Mouse (Mus musculus) midbrain, embryonic 16.5 days (tissue): ENCODE results near the gene Slc9b2. TPM values are rescaled to one million over a fixed set of nuclear protein-coding genes. Genes with fewer than 3 reads are reported as not detected.

Source experiments
- ATAC-seq: fragments of 200-750 bp; cut with Nextera tagmentation; 2 replicates; pipeline ENCODE4 v1.8.0; 2017; ENCODE audit warnings: moderate TSS enrichment
- H3K27ac ChIP-seq: fragments of 300-500 bp; sonication (generic); 2 replicates; pipeline ENCODE4 v1.5.1; 2014; ENCODE audit warnings: mild to moderate bottlenecking, low read length, mixed read lengths
- H3K27me3 ChIP-seq: fragments of 300-500 bp; sonication (generic); 2 replicates; pipeline ENCODE4 v1.6.1; 2014; ENCODE audit warnings: low read depth, low read length, mixed read lengths; ENCODE audit not compliant: control insufficient read depth, insufficient read depth
- H3K36me3 ChIP-seq: fragments of 300-500 bp; sonication (generic); 2 replicates; pipeline ENCODE4 v1.6.1; 2014; ENCODE audit warnings: mild to moderate bottlenecking, low read length, moderate library complexity, mixed read lengths; ENCODE audit not compliant: control insufficient read depth, insufficient read depth
- H3K4me1 ChIP-seq: fragments of 300-500 bp; sonication (generic); 2 replicates; pipeline ENCODE4 v1.6.1; 2014; ENCODE audit warnings: mild to moderate bottlenecking, low read length, mixed read lengths; ENCODE audit not compliant: control insufficient read depth, insufficient read depth
- H3K4me2 ChIP-seq: fragments of 300-500 bp; sonication (generic); 2 replicates; pipeline ENCODE4 v1.6.1; 2014; ENCODE audit warnings: mild to moderate bottlenecking, low read length, mixed read lengths
- H3K4me3 ChIP-seq: fragments of 300-500 bp; sonication (generic); 2 replicates; pipeline ENCODE4 v1.5.1; 2014; ENCODE audit warnings: low read depth, mild to moderate bottlenecking, low read length, moderate library complexity, mixed read lengths
- H3K9ac ChIP-seq: fragments of 300-500 bp; sonication (generic); 2 replicates; pipeline ENCODE4 v1.6.1; 2014; ENCODE audit warnings: low read depth, low read length, mixed read lengths
- H3K9me3 ChIP-seq: fragments of 300-500 bp; sonication (generic); replicated peaks from 2 replicates; pipeline ENCODE4 v1.6.1; 2014; ENCODE audit warnings: mild to moderate bottlenecking, low read length, mixed read lengths; ENCODE audit not compliant: control insufficient read depth, poor library complexity, severe bottlenecking
- WGBS: fragments of 180-500 bp; shearing (Covaris S2); extraction: QIAGEN DNeasy Blood & Tissue Kit; methylation state at CpG from one replicate; pipeline ENCODE4 v1.1.7; 2014; 5-methylcytosine and 5-hydroxymethylcytosine counted together
- polyA plus RNA-seq: library from polyadenylated mRNA; unstranded; fragments of >200 nt; fragmentation: Nextera tagmentation; extraction: Ambion mirVana; gene quantifications from 2 replicates; pipeline ENCODE4 v1.2.1, GENCODE M21; 2015

Slc9b2 gene
- polyA plus RNA-seq, 1 experiment from 2014 or later = 2.9 TPM

DNA sequence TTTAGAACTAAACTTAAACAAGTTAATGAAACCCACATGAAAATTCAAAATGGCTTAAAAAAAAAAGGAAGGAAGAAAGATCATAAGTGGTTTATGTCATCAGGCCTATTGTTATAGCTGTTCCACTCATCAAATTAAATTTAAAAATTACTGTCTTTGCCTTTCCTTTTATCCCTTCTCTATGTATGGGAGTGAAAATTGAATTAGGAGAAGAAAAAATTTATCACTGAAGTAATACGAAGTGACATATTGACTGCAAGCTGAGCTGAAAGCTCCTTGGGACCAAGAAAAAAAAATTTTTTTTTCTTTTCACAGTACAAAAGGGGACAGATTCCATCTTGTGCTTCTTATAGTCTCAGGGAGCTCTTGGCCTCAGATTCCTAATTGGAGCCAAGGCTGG is 11.9 kb upstream of the Slc9b2 start:
- Histone ChIP-seq H3K4me2 (no peak overlapping the region), H3K27me3 (no peaks in the 10 kb centered on the region), H3K36me3 (no peaks in the 10 kb centered on the region), H3K27ac (no peak overlapping the region), H3K4me1 (peaks cover 4% of the 10 kb centered on the region; the same call in 1 of the 2 replicates), H3K9ac (no peak overlapping the region), H3K4me3 (no peak overlapping the region), H3K9me3 (no peaks in the 10 kb centered on the region)
- ATAC-seq = no peak
- WGBS = 67% methylated on average over 1 of the region's 1 CpGs

GRCm38 (mm10) chr3:135298560-135298959 is 8.9 kb upstream of the Slc9b2 start:
- no peak overlapping the region for H3K4me2 ChIP-seq
- no peak overlapping the region for H3K27ac ChIP-seq
- no peak for ATAC-seq
- no peaks in the 10 kb centered on the region for H3K36me3 ChIP-seq
- WGBS = 88% methylated on average over 3 of the region's 3 CpGs
- no peak overlapping the region for H3K9ac ChIP-seq
- H3K4me3 ChIP-seq = no peak overlapping the region
- no peaks in the 10 kb centered on the region for H3K9me3 ChIP-seq
- peaks cover 3% of the 10 kb centered on the region; the same call in 1 of the 2 replicates for H3K4me1 ChIP-seq
- no peaks in the 10 kb centered on the region for H3K27me3 ChIP-seq

GRCm38 (mm10) chr3:135300081-135300480 is 7.4 kb upstream of the Slc9b2 start:
- WGBS = 56% methylated on average over 6 of the region's 6 CpGs
- no peaks in the 10 kb centered on the region for H3K9me3 ChIP-seq

DNA sequence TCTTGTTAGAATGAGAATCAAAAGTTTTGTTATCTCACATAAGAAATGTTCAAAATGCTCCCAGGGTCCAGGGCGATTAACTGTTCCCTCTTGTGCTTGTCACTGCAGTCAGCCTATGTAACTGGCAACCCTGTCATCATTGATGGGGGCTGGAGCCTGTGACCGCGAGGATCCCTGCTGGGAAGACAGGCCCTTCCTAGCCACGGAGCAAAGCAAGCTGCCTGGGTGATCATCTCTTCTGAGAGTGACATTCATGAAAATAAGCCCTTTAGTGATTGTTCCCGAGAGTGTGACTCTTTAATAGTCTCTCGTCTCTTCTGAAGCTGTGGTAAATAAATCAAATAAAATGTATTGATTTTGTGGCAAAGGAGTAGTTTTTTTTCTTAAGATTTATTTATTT is 3.4 kb upstream of the Slc9b2 start:
- Histone ChIP-seq H3K4me1 (peaks cover 11% of the 10 kb centered on the region), H3K27ac (no peak overlapping the region), H3K4me3 (no peak overlapping the region), H3K27me3 (no peaks in the 10 kb centered on the region), H3K4me2 (no peak overlapping the region), H3K9ac (no peak overlapping the region), H3K36me3 (no peaks in the 10 kb centered on the region), H3K9me3 (no peaks in the 10 kb centered on the region)
- WGBS = 8% methylated on average over 6 of the region's 6 CpGs
- ATAC-seq = no peak

More at GRCm38 (mm10) chr3:135300081-135300480, 7.4 kb upstream of the Slc9b2 start:
- no peaks in the 10 kb centered on the region for H3K36me3 ChIP-seq
- H3K27me3 ChIP-seq = no peaks in the 10 kb centered on the region
- H3K4me3 ChIP-seq = no peak overlapping the region
- H3K27ac ChIP-seq = no peak overlapping the region
- no peak overlapping the region for H3K9ac ChIP-seq
- ATAC-seq = no peak
- H3K4me2 ChIP-seq = no peak overlapping the region
- H3K4me1 ChIP-seq = peaks cover 3% of the 10 kb centered on the region; the same call in 1 of the 2 replicates

- 9% methylated on average over 9 of the region's 9 CpGs for WGBS
- peaks cover 11% of the 10 kb centered on the region for H3K4me1 ChIP-seq
- no peaks in the 10 kb centered on the region for H3K9me3 ChIP-seq
- no peak overlapping the region for H3K9ac ChIP-seq
- no peaks in the 10 kb centered on the region for H3K27me3 ChIP-seq
- ATAC-seq = no peak
- no peak overlapping the region for H3K4me2 ChIP-seq
- H3K4me3 ChIP-seq = no peak overlapping the region
- no peak overlapping the region for H3K27ac ChIP-seq
- no peaks in the 10 kb centered on the region for H3K36me3 ChIP-seq
Observed at GRCm38 (mm10) chr3:135304566-135304965, 2.9 kb upstream of the Slc9b2 start.

GRCm38 (mm10) chr3:135312916-135313491 is 5.5 kb downstream of the Slc9b2 start:
- H3K36me3 ChIP-seq = no peaks in the 10 kb centered on the region
- H3K27me3 ChIP-seq = no peaks in the 10 kb centered on the region
- H3K4me3 ChIP-seq = no peak overlapping the region
- H3K4me1 ChIP-seq = peaks cover under 1% of the 10 kb centered on the region; the same call in 1 of the 2 replicates
- no peaks in the 10 kb centered on the region for H3K9me3 ChIP-seq
- H3K4me2 ChIP-seq = no peak overlapping the region
- no peak for ATAC-seq
- no peak overlapping the region for H3K9ac ChIP-seq
- 5% methylated on average over 2 of the region's 2 CpGs for WGBS
- H3K27ac ChIP-seq = no peak overlapping the region

- WGBS = 34% methylated on average over 2 of the region's 2 CpGs
- H3K4me3 ChIP-seq = no peak overlapping the region
- no peaks in the 10 kb centered on the region for H3K9me3 ChIP-seq
- H3K27me3 ChIP-seq = no peaks in the 10 kb centered on the region
- no peaks in the 10 kb centered on the region for H3K4me1 ChIP-seq
- ATAC-seq = peak; percentile 82
- no peak overlapping the region for H3K27ac ChIP-seq
- no peak overlapping the region for H3K4me2 ChIP-seq
- no peak overlapping the region for H3K9ac ChIP-seq
- no peaks in the 10 kb centered on the region for H3K36me3 ChIP-seq
Observed at GRCm38 (mm10) chr3:135313727-135314126, 6.2 kb downstream of the Slc9b2 start.

- Histone ChIP-seq H3K36me3 (no peaks in the 10 kb centered on the region), H3K9ac (no peak overlapping the region), H3K4me3 (no peak overlapping the region), H3K27me3 (no peaks in the 10 kb centered on the region), H3K4me2 (no peak overlapping the region), H3K9me3 (no peaks in the 10 kb centered on the region), H3K27ac (no peak overlapping the region), H3K4me1 (no peaks in the 10 kb centered on the region)
- peak; percentile 54; the same call in 1 of the 2 replicates for ATAC-seq
- 56% methylated on average over 2 of the region's 2 CpGs for WGBS
Observed at GRCm38 (mm10) chr3:135314811-135315210, 7.3 kb downstream of the Slc9b2 start.

DNA sequence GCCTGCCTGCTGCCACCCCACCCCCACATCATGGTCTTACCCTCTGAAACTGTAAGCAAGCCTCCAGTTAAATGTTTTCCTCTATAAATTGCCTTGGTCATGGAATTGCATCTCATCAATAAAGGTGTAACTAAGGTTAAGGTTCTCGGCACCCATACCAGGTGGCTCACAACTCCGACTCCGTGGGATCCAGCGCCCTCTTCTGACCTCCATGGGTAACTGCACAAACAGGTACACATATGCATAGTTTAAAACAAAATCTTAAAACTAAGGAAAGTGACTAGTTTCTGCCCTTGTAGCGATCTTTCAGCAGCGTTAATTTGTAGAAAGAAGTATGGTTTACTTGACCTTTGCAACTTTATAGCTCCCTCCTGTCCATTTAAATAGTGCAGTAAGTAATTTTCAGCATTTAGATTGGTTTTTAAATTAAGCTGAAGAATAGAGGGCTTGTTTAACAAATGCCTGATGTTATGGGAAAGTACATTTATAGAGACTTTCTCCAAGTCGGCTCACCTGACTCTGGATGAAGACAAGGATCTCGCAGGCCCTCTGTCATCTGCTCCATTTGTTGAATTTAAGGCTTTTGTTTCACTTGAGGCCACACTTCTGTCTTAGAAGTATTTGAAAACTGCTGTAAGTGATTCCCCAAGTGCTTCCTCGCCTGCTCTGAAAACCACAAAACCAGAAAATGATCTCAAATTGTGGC is 8.4 kb downstream of the Slc9b2 start:
- Histone ChIP-seq H3K4me3 (no peak overlapping the region), H3K27me3 (no peaks in the 10 kb centered on the region), H3K4me2 (no peak overlapping the region), H3K4me1 (no peaks in the 10 kb centered on the region), H3K9me3 (no peaks in the 10 kb centered on the region), H3K9ac (no peak overlapping the region), H3K36me3 (no peaks in the 10 kb centered on the region), H3K27ac (no peak overlapping the region)
- ATAC-seq = no peak
- 92% methylated on average over 9 of the region's 9 CpGs for WGBS
